15 mouse cellular contexts compared by ENCODE assay signal in genomic region chr3:84558301-84558700, GRCm38 (mm10). TPM values are rescaled to one million over a fixed set of nuclear protein-coding genes. Genes with fewer than 3 reads are reported as not detected.
"Had no signal": no experiment of that assay in that cellular context is flagged by ENCODE, and none has a peak within 500 bp of the region (broad histone marks: within the 10 kb centered on the region; RNA-seq: fewer than 3 reads in every experiment).

No protein-coding gene starts in this region.

- H3K9me3 ChIP-seq: limb, embryonic 10.5 days; midbrain, embryonic 13.5 days had no signal

- ATAC-seq: lung, postnatal 0 days; midbrain, embryonic 13.5 days had no signal

- H3K4me3 ChIP-seq: limb, embryonic 10.5 days; midbrain, embryonic 13.5 days had no signal

- H3K27ac ChIP-seq: kidney, postnatal 0 days; limb, embryonic 10.5 days; liver, embryonic 14.5 days; midbrain, embryonic 13.5 days had no signal

- H3K36me3 ChIP-seq: limb, embryonic 10.5 days; midbrain, embryonic 13.5 days had no signal

- H3K4me2 ChIP-seq: midbrain, embryonic 13.5 days had no signal

- H3K4me1 ChIP-seq: midbrain, embryonic 13.5 days had no signal

- H3K9ac ChIP-seq: liver, embryonic 14.5 days; midbrain, embryonic 13.5 days had no signal

- DNase-seq: kidney, adult 8-10 months; kidney, postnatal 36 days; layer of hippocampus, adult 9-11 months; lung, adult 2 months; lung, postnatal 36 days; right cerebral cortex, postnatal 14 days; thymus, postnatal 14 days had no signal

- H3K27me3 ChIP-seq: midbrain, embryonic 13.5 days had no signal

RNA-seq across cellular contexts. Expression of gene Tigd4, which starts 35.1 kb away (rescaled TPM):
- total RNA-seq: megakaryocyte progenitor cell, adult 5-6 weeks; midbrain, postnatal 0 days had no signal
- polyA plus RNA-seq: limb, embryonic 10.5 days; liver, embryonic 14.5 days; midbrain, embryonic 13.5 days; midbrain, postnatal 0 days; neural tube, embryonic 14.5 days had no signal
